Mouse (Mus musculus): Measurements from ENCODE around the gene Adgrf3. TPM values are rescaled to one million over a fixed set of nuclear protein-coding genes. Genes with fewer than 3 reads are reported as not detected.
"Not testable (repeated sequence)": the region's sequence is repeated elsewhere in the genome, so short reads cannot be mapped to it uniquely, and the experiment has no call there.

Adgrf3 gene
- total and polyA plus RNA-seq, 3 experiments: 1.0 to 2.3 (median 2.2) TPM

DNA sequence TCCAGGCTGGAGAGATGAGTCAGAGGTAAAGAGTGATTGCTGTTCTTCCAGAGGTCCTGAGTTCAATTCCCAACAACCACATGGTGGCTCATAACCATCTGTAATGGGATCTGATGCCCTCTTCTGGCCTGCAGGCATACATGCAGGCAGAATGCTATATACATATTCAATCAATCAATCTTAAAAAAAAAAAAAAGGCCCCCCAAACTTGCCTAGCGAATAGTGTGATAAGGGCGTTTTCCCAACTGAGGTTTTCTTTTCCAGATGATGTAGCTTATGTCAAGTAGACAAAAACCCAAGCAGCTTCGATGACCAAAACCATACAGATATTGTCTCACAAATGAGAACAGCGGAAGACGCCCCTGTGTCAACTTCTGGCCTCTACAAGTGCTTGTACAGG is 5.2 kb upstream of the Adgrf3 start:
- H3K36me3 ChIP-seq (replicated peaks in 1 of 2; ENCODE audit: control insufficient read depth in 1 of 2, insufficient read depth in 1 of 2, low read length in 1 of 2); H3K4me1 ChIP-seq (ENCODE audit: control insufficient read depth in 1 of 2, insufficient read depth in 2 of 2); dilution Hi-C loops (cut with MboI; ENCODE audit: extremely low pct_ligation_motif_present, extremely low pct_unique_long_range_greater_than_20kb, low sequenced_read_pairs); H3K27me3 ChIP-seq (replicated peaks); H3K79me2 ChIP-seq (replicated peaks; ENCODE audit: control insufficient read depth, extremely low read depth, insufficient read depth, poor library complexity, severe bottlenecking); DNase-seq (ENCODE audit: extremely low read depth); H3K9me3 ChIP-seq (replicated peaks; ENCODE audit: low read length); H3K27ac ChIP-seq (ENCODE audit: insufficient read depth, low read depth); H3K9ac ChIP-seq (ENCODE audit: insufficient read depth, low read depth); H3K4me3 ChIP-seq (replicated peaks in 1 of 3; ENCODE audit: low read depth in 2 of 3, low read length in 2 of 3, poor library complexity in 1 of 3); H3K4me2 ChIP-seq (ENCODE audit: insufficient read depth, low read depth, poor library complexity, severe bottlenecking): not testable (repeated sequence)
- in situ Hi-C loops (cut with MboI; ENCODE audit: low pct_ligation_motif_present, low pct_unique_long_range_greater_than_20kb, low sequenced_read_pairs): loop anchor here (10.0 kb wide), 2 partner anchors 274 to 424 kb away; no protein-coding TSS in a partner anchor
- TF ChIP-seq ZNF384 (IDR thresholded peaks at IDR 0.05; ENCODE audit: low read depth, low read length) (peak; percentile 49), CTCF (conservative IDR thresholded peaks at IDR 0.05 in 1 of 2, IDR thresholded peaks at IDR 0.05 in 1 of 2; ENCODE audit: low read depth in 2 of 2, low read length in 2 of 2) (peak in 1 of 2 experiments; percentile 29; a peak in 2 of 4 replicates)

DNA sequence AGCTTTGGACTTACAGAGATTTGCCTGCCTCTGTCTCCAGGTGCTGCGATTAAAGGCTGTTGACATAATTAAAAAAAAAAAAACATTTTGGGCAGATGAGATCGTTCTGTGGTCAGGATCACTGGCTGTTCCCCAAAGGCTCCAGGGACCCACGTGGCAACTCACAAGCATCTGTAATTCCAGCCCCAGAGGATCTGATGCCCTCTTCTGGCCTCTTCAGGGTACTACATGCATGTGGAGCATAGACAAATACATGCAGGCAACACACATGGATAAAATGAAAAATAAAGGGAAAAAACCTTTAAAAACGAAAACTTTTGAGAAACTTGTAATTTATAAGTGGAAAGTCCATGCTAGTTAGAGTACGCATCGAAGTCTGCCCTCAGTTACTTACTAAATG is 1.8 kb upstream of the Adgrf3 start:
- H3K9me3 ChIP-seq (replicated peaks; ENCODE audit: low read length): no peaks in the 10 kb centered on the region
- H3K79me2 ChIP-seq (replicated peaks; ENCODE audit: control insufficient read depth, extremely low read depth, insufficient read depth, poor library complexity, severe bottlenecking): no peaks in the 10 kb centered on the region
- no peaks in the 10 kb centered on the region for H3K27me3 ChIP-seq (replicated peaks)
- no peaks in the 10 kb centered on the region for H3K36me3 ChIP-seq (replicated peaks in 1 of 2; ENCODE audit: control insufficient read depth in 1 of 2, insufficient read depth in 1 of 2, low read length in 1 of 2)
- no peak overlapping the region for H3K9ac ChIP-seq (ENCODE audit: insufficient read depth, low read depth)
- no peak overlapping the region for H3K4me2 ChIP-seq (ENCODE audit: insufficient read depth, low read depth, poor library complexity, severe bottlenecking)
- no peak overlapping the region for H3K27ac ChIP-seq (ENCODE audit: insufficient read depth, low read depth)
- in situ Hi-C loops (cut with MboI; ENCODE audit: low pct_ligation_motif_present, low pct_unique_long_range_greater_than_20kb, low sequenced_read_pairs) (no loop called here), dilution Hi-C loops (cut with MboI; ENCODE audit: extremely low pct_ligation_motif_present, extremely low pct_unique_long_range_greater_than_20kb, low sequenced_read_pairs) (no loop called here)
- peak; percentile 63 for DNase-seq (ENCODE audit: extremely low read depth)
- H3K4me3 ChIP-seq (replicated peaks in 1 of 3; ENCODE audit: low read depth in 2 of 3, low read length in 2 of 3, poor library complexity in 1 of 3): no peak overlapping the region
- peaks cover 6 to 14% of the 10 kb centered on the region in 2 experiments for H3K4me1 ChIP-seq (ENCODE audit: control insufficient read depth in 1 of 2, insufficient read depth in 2 of 2)
- no peak for TF ChIP-seq IRF4 (IDR thresholded peaks at IDR 0.05; ENCODE audit: low read depth, low read length)
- TF ChIP-seq ZMIZ1 (IDR thresholded peaks at IDR 0.05; ENCODE audit: low read depth, low read length): no peak
- no peak for TF ChIP-seq NELFE (IDR thresholded peaks at IDR 0.05; ENCODE audit: low read depth, low read length)
- TF ChIP-seq MEF2A (IDR thresholded peaks at IDR 0.05; ENCODE audit: borderline replicate concordance, low read depth, low read length): no peak
- TF ChIP-seq USF2 (conservative IDR thresholded peaks at IDR 0.05; ENCODE audit: low read depth, low read length): no peak
- TF ChIP-seq ELF1 (IDR thresholded peaks at IDR 0.05; ENCODE audit: low read depth, low read length): no peak
- TF ChIP-seq RAD21 (IDR thresholded peaks at IDR 0.05; ENCODE audit: low read depth, low read length): peak; percentile 51
- no peak for TF ChIP-seq HCFC1 (IDR thresholded peaks at IDR 0.05; ENCODE audit: low read depth, low read length)
- TF ChIP-seq SIN3A (IDR thresholded peaks at IDR 0.05; ENCODE audit: low read length): no peak
- TF ChIP-seq PAX5 (IDR thresholded peaks at IDR 0.05; ENCODE audit: low read length): no peak
- TF ChIP-seq USF1 (IDR thresholded peaks at IDR 0.05; ENCODE audit: low read depth, low read length): peak; percentile 26; the same call in 1 of the 2 replicates
- no peak for TF ChIP-seq ZC3H11A (IDR thresholded peaks at IDR 0.05; ENCODE audit: low read depth, low read length)
- no peak for TF ChIP-seq E2F4 (IDR thresholded peaks at IDR 0.05; ENCODE audit: insufficient replicate concordance, low read depth, low read length)
- TF ChIP-seq RCOR1 (conservative IDR thresholded peaks at IDR 0.05; ENCODE audit: low read depth, low read length): no peak
- no peak for TF ChIP-seq CHD1 (IDR thresholded peaks at IDR 0.05; ENCODE audit: low read depth, low read length)
- no peak for TF ChIP-seq POLR2AphosphoS2 (IDR thresholded peaks at IDR 0.05; ENCODE audit: low read depth, low read length)
- peak; percentile 68; the same call in 1 of the 2 replicates for TF ChIP-seq MAX (IDR thresholded peaks at IDR 0.05; ENCODE audit: low read length)
- no peak for TF ChIP-seq MAZ (IDR thresholded peaks at IDR 0.05; ENCODE audit: low read depth, low read length)
- TF ChIP-seq NRF1 (IDR thresholded peaks at IDR 0.05; ENCODE audit: low read depth, low read length): no peak
- TF ChIP-seq MYC (IDR thresholded peaks at IDR 0.05; ENCODE audit: low read depth, low read length): peak; percentile 90
- TF ChIP-seq ZNF384 (IDR thresholded peaks at IDR 0.05; ENCODE audit: low read depth, low read length): no peak
- no peak for TF ChIP-seq GABPA (IDR thresholded peaks at IDR 0.05; ENCODE audit: insufficient replicate concordance, low read depth, low read length)
- peak; percentile 60 for TF ChIP-seq SMC3 (IDR thresholded peaks at IDR 0.05; ENCODE audit: low read depth, low read length)
- TF ChIP-seq MAFK (IDR thresholded peaks at IDR 0.05; ENCODE audit: insufficient replicate concordance, low read length): no peak
- no peak for TF ChIP-seq ETS1 (conservative IDR thresholded peaks at IDR 0.05; ENCODE audit: low read depth, low read length)
- TF ChIP-seq EP300 (IDR thresholded peaks at IDR 0.05; ENCODE audit: low read length): no peak
- no peak for TF ChIP-seq ZKSCAN1 (IDR thresholded peaks at IDR 0.05; ENCODE audit: borderline replicate concordance, low read depth, low read length)
- no peak for TF ChIP-seq POLR2A (IDR thresholded peaks at IDR 0.05; ENCODE audit: low read depth, low read length)
- peak; percentile 63 to 72 for TF ChIP-seq CTCF (conservative IDR thresholded peaks at IDR 0.05 in 1 of 2, IDR thresholded peaks at IDR 0.05 in 1 of 2; ENCODE audit: low read depth in 2 of 2, low read length in 2 of 2)
- no peak for TF ChIP-seq TBP (conservative IDR thresholded peaks at IDR 0.05; ENCODE audit: low read depth, low read length)
- TF ChIP-seq UBTF (IDR thresholded peaks at IDR 0.05; ENCODE audit: low read depth, low read length): no peak
- no peak for TF ChIP-seq BHLHE40 (IDR thresholded peaks at IDR 0.05; ENCODE audit: low read depth, low read length)
- no peak for TF ChIP-seq TCF12 (IDR thresholded peaks at IDR 0.05; ENCODE audit: low read depth, low read length)
- TF ChIP-seq JUND (conservative IDR thresholded peaks at IDR 0.05; ENCODE audit: low read depth, low read length): no peak
